Mouse (Mus musculus): Measurements from ENCODE around the gene Slc25a17. TPM values are rescaled to one million over a fixed set of nuclear protein-coding genes. Genes with fewer than 3 reads are reported as not detected.

The Slc25a17 gene
- total and polyA plus RNA-seq, 2 experiments: 30.2 to 67.8 TPM

DNA sequence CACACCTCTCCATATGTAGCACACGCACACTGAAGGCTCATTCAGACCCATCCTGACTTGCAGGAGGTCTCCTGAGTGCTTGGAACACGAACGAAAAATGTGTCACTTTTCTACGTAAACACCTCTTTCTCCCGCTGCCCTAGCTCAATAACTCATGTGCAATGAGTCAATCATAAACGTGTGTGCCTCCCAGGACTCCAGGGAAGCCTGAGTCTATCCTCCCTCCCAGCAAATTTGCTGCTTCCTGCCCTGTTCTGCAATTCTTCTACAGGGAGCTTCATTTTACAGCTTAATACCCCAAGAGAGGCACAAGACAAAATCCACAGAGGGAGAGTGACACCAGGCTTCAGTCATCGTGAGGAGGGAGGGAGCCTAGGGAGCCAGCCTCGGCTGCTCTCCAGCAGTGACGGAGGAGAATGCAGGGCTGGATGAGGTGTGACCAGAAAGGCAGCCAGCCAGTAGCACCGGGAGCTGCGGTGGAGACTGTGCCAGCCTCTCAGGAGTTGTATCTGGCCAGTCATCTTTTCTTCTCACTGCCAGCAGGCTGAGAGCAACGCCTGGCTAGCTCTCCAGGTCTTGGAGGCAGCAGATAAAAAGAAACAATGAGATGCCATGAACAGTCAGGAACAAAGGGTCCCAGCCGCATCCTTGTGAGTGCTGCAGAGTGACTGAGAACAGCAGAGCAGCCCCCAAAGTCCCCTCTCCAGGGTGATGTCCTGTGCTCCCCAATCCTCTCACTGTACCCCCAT, 88.1 kb downstream of the Slc25a17 start:
- Histone ChIP-seq H3K27me3 (ENCODE audit: control insufficient read depth, insufficient read depth, low read length) (no peaks in the 10 kb centered on the region), H3K79me2 (ENCODE audit: control insufficient read depth, insufficient read depth, low read length) (no peaks in the 10 kb centered on the region), H3K4me3 (ENCODE audit: insufficient read depth, low read depth, low read length) (no peak overlapping the region), H3K9ac (ENCODE audit: low read depth, low read length) (peak overlapping the region; percentile 42; the same call in 1 of the 2 replicates), H3K36me3 (ENCODE audit: control insufficient read depth, insufficient read depth, low read length) (no peaks in the 10 kb centered on the region), H3K27ac (replicated peaks; ENCODE audit: insufficient read depth, low read depth, low read length) (peak overlapping the region; percentile 45; the same call in 1 of the 2 replicates), H3K4me1 (ENCODE audit: control insufficient read depth, insufficient read depth, low read length) (peaks cover 7% of the 10 kb centered on the region)
- 20% methylated on average over 13 of the region's 13 CpGs for WGBS
- DNase-seq (ENCODE audit: extremely low read depth, low read depth, low spot score): peak; percentile 74
- TF ChIP-seq POLR2A (IDR thresholded peaks at IDR 0.05; ENCODE audit: extremely low read depth, insufficient read depth, low read length): no peak
- TF ChIP-seq CTCF (IDR thresholded peaks at IDR 0.05; ENCODE audit: low read depth, low read length): no peak

Other genes starting within 250 kb of the Slc25a17 start
- 1.0 and 3.1 TPM in 2 replicates for gene Mrtfa, start 170.1 kb downstream of the Slc25a17 start, total RNA-seq (2014; rRNA removed)
- gene Mrtfa, start 170.1 kb downstream of the Slc25a17 start, polyA plus RNA-seq (2012; rRNA removed): 5.0 and 5.6 TPM in 2 replicates
- not detected in 2 replicates for gene Mchr1, start 125.3 kb downstream of the Slc25a17 start, total RNA-seq (2014; rRNA removed)
- not detected in 2 replicates for gene Mchr1, start 125.3 kb downstream of the Slc25a17 start, polyA plus RNA-seq (2012; rRNA removed)
- 91.8 and 98.9 TPM in 2 replicates for gene St13, start 39.3 kb upstream of the Slc25a17 start, total RNA-seq (2014; rRNA removed)
- gene St13, start 39.3 kb upstream of the Slc25a17 start, polyA plus RNA-seq (2012; rRNA removed): 29.2 and 31.3 TPM in 2 replicates
- gene Xpnpep3, start 39.3 kb upstream of the Slc25a17 start, total RNA-seq (2014; rRNA removed): 8.1 and 10.4 TPM in 2 replicates
- 5.2 and 6.8 TPM in 2 replicates for gene Xpnpep3, start 39.3 kb upstream of the Slc25a17 start, polyA plus RNA-seq (2012; rRNA removed)
- gene Dnajb7, start 47.5 kb upstream of the Slc25a17 start, total RNA-seq (2014; rRNA removed): 0.13 and 0.28 TPM in 2 replicates
- not detected in 2 replicates for gene Dnajb7, start 47.5 kb upstream of the Slc25a17 start, polyA plus RNA-seq (2012; rRNA removed)
- gene Rbx1, start 105.5 kb upstream of the Slc25a17 start, total RNA-seq (2014; rRNA removed): 45.5 and 59.3 TPM in 2 replicates
- 52.3 and 55.4 TPM in 2 replicates for gene Rbx1, start 105.5 kb upstream of the Slc25a17 start, polyA plus RNA-seq (2012; rRNA removed)
- 17.9 and 27.7 TPM in 2 replicates for gene Ep300, start 224.5 kb upstream of the Slc25a17 start, total RNA-seq (2014; rRNA removed)
- gene Ep300, start 224.5 kb upstream of the Slc25a17 start, polyA plus RNA-seq (2012; rRNA removed): 6.5 and 8.5 TPM in 2 replicates